Mouse (Mus musculus) frontal cortex, postnatal 36 days (tissue): ENCODE measurements at regions not wholly inside any gene's neighbourhood (a gene's known extent, or its start where the extent isn't known, plus 50 kb on each side); places are given as distances from the start of the nearest gene placed in this dataset.
A peak's percentile ranks its signal among the peaks of the same experiment; 100 is the strongest.

Experiments
- DNase-seq, 2 experiments: peaks; one replicate each; pipeline ENCODE4 v3.0.0; 2022; ENCODE audit warnings: low spot score in 2 of 2

GRCm38 (mm10) chr7:40419332-40419731, 478.8 kb upstream of the Vstm2b start:
- DNase-seq, result no peak

- peak in 1 of 2 experiments; percentile 15 for DNase-seq
Observed at GRCm38 (mm10) chr7:40422125-40422524, 476.0 kb upstream of the Vstm2b start.

GRCm38 (mm10) chr7:40429416-40429815, 468.7 kb upstream of the Vstm2b start:
- no peak for DNase-seq

DNA sequence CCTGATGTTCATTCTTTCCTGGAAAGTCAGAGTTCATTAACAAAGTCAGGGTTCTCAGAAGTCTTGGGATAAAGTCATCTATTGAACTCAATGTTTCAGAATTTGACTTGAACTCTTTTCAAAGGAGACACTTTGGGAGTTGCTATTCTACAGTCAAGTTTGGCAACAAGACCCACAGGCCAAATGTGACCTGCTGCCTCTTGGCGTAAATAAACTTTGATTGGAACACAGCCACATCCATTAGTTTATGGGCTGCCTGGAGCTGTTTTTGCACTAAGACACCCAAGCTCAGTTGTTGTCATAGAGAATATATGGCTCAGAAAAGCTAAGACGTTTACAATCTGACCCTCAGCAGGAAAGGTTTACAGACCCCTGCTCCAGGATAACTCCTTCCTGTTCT, 464.2 kb upstream of the Vstm2b start:
- no peak for DNase-seq

DNA sequence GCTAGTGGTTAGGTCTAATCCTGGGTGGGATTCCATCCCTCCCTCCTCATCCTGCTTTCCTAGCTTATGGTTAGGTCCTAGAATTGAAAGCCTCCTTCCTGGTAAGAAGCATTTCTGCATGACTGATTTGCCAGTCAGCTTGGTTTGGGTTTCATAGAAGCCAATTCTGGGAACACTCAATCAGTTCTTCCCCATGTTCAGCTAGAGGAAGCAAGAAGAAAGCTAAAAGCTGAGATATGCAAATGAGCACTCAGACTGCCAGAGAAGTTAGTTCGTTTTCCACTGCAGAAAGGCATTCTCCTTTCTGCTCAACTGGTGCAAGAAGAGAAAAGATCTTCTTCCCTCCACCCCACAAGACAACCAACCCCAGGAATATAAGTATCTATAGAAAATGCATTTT, 457.0 kb upstream of the Vstm2b start:
- DNase-seq, result peak in 1 of 2 experiments; percentile 5

DNA sequence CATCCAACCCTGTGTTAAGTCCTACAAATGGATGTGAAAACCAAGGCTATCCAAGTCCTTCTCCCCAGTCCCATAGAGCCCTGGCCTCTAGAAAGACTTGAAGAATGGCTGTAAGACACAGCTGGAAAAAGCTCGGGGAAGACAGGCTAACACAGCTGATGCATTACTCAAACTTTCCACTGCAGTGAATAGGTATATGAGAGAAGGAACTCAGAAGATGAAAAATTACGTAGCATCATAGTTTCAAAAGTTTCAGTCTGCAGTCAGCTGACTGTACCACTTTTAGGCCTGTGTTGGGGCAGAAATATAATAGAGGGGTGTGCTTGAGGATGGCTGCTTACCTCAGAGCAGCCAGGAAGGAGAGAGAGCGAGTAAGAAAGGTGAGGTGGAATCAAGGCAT, 456.3 kb upstream of the Vstm2b start:
- DNase-seq, result no peak

DNA sequence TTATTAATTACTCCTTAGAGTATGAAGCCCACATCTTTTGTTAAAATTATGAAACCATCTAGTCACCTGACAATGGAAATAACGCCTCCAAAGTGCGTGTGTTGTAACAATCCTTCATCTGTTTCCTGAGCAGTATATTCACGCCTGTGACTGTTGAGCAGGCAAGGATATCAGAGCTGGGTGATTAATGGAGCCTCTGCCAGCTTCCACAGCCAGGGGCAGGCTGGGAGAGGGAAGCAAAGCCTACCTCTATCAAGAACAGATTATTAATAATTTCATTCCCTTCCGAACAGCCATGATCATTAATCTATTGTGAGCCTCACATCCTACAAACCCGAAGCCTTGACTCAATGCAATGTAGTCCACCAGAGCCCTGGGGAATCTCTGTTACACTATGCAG, 431.7 kb upstream of the Vstm2b start:
- DNase-seq, result no peak

DNA sequence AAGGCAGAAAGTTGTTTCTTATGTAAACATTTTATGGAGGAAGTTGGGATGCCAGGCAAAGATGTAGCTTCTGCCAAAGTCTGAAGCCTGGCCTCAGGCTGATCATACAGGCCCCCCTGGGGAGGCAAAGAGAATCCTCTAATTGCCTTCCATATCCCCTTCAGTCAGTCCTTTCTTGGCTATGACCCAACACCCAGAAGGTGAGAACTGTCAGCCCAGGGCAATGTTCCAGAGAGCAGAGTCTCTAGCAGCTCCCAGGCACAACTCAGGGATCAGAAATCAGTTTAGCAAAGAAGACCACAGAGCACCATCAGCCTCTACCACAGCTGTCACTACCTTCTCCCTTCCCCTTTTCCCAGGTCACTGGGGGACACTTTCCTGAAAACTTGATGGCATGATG, 410.9 kb upstream of the Vstm2b start:
- DNase-seq, result no peak

DNA sequence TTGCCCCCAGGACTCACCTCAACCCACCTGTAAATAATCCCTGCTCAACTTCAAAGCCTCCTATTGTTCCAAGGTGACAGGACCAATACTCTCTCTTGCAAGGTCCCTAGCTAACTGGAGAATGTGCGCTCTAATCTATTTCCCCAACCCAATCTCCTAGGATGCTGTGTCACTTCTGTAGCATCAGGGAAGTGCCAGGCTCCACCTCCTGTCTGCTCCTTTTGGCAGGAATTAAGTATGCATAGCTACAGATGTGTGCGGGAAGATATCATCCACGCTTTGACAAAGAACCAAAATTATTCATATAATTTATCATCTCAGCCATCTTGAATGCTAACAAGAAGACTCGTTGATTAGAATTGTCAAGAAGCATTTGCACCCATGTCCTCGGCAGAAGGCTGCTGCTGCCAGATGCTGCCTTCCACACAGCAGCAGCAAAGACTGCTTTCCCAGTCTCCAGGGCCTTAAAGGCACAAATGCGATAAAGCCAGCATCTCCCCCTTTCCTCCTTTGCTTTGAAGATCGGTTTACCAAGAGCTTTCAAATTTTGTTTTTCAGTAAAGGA, 375.3 kb upstream of the Vstm2b start:
- DNase-seq, result no peak

DNA sequence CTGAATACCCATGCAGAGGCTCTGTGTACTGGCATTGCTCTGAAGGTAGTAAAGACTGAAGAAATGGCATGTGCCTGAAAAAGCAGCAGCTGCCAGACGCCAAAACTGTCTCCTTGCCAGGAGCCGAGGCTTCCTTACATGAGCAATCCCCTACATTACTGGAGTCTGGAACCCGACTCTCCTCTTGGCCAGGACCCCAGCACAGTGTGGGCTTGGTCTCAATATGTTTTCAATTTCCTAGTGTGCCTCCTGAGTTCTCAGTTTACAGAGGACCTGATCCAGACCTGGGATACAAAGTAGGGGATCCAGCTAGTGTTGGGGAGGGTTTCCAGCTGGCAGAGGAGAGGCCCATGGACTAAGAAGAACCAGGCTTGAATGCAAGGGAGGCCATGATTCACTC, 361.5 kb upstream of the Vstm2b start:
- DNase-seq, result peak; percentile 8 to 15

DNA sequence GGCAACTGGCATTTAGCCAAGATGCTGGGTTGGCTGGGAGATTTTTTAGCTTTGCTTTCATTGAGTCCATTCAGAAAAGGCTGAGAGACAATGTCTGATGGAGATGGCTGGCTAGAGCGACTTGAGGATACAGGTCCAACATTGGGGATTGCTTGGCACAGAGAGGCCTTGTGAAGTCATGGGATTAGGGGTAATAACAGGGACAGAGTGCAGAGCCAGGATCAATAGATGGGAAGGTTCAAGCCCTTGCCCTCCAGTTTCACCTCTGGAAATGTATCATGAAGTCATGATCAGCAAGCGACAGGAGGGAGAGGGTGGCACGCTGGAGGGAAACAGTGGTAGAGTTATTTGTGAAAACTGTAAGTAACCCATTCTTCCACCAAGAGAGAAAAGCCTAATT, 360.5 kb upstream of the Vstm2b start:
- no peak for DNase-seq

GRCm38 (mm10) chr7:40539789-40540188, 358.3 kb upstream of the Vstm2b start:
- peak in 1 of 2 experiments; percentile 13 for DNase-seq

DNA sequence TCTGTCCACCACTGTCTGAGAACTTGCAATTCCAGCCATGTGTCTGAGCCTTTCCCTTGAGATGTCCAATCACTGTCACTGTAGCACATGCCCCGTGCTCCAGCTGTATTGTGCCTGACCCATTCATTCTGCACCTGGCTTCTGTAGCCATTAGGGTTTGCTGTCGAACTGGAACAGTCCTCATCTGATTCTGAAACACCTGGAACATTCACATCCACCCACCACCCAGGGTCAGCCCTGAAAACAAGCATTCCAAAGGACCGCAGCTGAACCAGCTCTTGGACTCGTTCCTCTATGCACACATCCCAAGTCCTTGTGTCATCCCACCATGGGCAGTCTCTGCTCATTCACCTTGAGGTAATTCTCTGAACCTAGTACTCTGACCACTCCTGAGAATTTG, 356.8 kb upstream of the Vstm2b start:
- DNase-seq, result no peak

DNA sequence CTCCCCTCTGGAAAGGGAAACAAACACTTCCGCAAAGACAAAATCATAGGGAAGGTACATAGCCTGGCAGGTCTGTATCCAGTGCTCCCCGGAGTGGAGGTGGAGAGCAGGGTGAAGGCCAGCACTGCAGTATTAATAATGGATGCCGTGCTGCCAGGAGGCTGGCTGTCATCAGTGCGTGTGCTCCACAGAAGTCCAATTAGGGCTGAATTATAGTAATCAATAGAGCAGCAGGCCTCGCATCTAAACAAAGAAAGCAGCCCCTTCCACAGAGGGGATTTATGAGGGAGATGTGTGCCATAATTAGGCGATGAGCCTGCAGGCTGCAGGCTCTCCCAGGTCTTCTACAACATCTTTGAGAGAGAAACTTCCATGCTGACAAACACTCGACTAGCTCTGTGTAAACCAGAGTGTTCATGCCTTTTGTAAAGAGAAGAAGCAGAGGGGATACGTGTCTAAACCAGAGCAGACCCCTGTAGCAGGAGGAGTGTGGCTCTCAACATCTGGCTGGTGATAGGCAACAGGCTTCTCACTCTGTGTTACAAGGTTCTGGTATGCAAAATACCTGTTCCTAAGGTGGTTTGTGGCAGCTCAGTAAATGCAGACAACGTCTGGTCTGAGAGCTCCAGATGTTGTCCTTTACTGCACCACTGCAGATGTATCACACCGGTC, 334.5 kb upstream of the Vstm2b start:
- DNase-seq, result no peak

GRCm38 (mm10) chr7:40575971-40576370, 322.2 kb upstream of the Vstm2b start:
- peak; percentile 8 to 32 for DNase-seq

GRCm38 (mm10) chr7:40577365-40577764, 320.8 kb upstream of the Vstm2b start:
- peak; percentile 6 to 28 for DNase-seq

DNA sequence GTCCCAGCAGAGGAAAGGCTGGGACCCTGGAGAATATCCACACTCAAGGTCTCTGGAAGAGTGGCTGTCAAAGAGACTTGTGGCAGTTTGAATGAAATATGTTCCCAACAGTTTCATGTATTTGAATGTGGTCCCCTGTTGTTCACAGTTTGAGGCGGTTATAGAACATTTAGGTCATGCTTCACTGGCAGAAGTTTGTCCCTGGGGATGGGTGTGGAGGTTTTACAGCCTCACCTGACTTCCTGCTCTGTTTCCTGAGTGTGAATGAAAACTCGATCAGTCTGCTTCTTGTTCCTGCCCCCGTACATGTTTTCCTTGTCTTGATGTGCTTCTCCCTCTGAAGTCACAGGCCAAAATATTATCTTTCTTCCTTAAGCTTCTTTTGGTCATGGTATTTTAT, 277.4 kb upstream of the Vstm2b start:
- no peak for DNase-seq

- peak; percentile 72 to 91 for DNase-seq
Observed at GRCm38 (mm10) chr7:40622811-40623210, 275.3 kb upstream of the Vstm2b start.

DNA sequence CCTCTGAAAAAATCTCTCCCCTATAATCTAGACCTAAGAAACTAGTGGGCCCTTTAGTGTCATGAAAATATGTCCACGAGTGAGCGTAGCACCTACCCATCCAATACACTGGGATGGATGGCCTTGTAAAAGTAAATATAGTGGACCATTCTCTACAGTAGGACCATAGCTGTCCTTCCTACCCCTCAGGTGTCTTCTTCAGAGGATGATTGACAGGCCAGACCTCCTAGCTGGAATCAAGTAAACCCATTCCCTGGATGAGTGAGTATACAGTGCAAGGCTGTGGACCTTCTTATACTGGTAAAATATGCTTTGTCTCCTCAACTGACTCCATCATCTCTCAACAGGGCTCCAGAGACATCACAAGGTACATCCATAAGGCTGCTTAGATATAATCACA, 274.8 kb upstream of the Vstm2b start:
- no peak for DNase-seq

DNA sequence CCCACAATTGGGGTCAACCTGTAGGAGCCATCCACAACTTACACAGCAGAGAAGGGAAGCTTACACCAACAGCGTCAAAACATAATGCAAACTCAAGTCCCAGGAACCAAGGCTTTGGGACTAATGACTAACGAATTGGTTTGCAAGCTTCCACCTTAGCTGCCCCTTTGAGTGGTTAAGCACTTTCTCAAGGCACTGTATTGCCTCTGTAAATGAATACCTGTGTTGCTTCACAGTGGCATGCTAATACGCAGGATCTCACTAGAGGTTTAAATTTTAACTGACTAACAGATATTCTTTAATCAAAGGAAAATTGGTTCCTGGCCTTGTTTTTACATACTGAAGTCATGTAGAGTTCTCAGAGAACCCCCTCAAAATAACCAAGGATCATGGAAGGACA, 261.8 kb upstream of the Vstm2b start:
- no peak for DNase-seq

DNA sequence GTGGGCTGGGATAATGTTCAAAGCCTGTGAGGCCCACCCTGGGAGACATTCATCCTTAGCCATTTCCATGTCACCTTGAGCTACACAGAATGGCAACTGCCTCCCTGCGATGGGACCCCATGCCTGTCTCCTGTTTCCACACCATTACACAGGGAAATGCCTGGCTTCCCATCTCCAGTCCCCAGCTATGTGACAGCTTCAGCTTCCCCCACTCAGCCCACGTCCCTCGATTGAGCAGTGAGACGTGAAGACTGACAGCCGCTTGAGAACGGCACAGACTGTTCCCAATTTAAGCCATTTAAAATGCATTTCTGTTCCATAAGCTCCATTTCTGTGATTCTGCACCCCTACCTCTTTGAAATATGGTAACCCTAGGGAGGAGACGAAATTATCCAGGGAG, 243.1 kb upstream of the Vstm2b start:
- DNase-seq, result peak; percentile 30 to 45

GRCm38 (mm10) chr7:40655391-40655790, 242.7 kb upstream of the Vstm2b start:
- DNase-seq, result peak; percentile 2 to 8

- DNase-seq, result no peak
Observed at GRCm38 (mm10) chr7:40659662-40660061, 238.5 kb upstream of the Vstm2b start.

DNA sequence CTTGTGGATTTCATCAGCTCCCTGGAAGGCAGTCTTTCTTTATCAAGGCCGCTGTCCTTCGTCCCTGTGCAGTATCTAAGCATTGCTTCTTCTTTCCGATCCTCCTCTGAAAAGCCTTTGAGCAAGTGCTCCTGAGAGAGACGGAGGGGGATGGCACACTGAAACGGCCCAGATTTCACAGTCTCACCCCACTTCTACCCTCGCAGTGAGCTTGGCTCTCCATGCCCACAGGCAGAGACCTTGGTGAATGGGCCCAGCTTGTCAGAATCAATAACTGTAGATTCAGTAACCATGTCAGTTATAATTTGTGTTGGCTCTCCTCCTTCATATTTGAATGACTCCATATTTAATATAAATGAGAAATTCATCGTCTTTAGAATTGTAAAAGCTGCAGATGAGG, 234.3 kb upstream of the Vstm2b start:
- DNase-seq, result no peak
